Mouse (Mus musculus) kidney, embryonic 14.5 days (tissue): ENCODE results near the gene Nepro. TPM values are rescaled to one million over a fixed set of nuclear protein-coding genes. Genes with fewer than 3 reads are reported as not detected.

Source experiments
- ATAC-seq: fragments of 200-750 bp; cut with Nextera tagmentation; 2 replicates; pipeline ENCODE4 v1.8.0; 2017; ENCODE audit warnings: moderate number of reproducible peaks, mild to moderate bottlenecking, moderate TSS enrichment, moderate library complexity; ENCODE audit not compliant: low FRiP score, low TSS enrichment
- H3K27ac ChIP-seq: fragments of 300-500 bp; sonication (generic); 2 replicates; pipeline ENCODE4 v1.5.1; 2014; ENCODE audit warnings: low read depth, mild to moderate bottlenecking, low read length, moderate library complexity, mixed read lengths
- H3K27me3 ChIP-seq: fragments of 300-500 bp; sonication (generic); 2 replicates; pipeline ENCODE4 v1.6.1; 2014; ENCODE audit warnings: mild to moderate bottlenecking, low read length; ENCODE audit not compliant: control insufficient read depth, insufficient read depth
- H3K36me3 ChIP-seq: fragments of 300-500 bp; sonication (generic); 2 replicates; pipeline ENCODE4 v1.6.1; 2014; ENCODE audit warnings: low read length, mixed read lengths; ENCODE audit not compliant: control insufficient read depth, insufficient read depth
- H3K4me1 ChIP-seq: fragments of 300-500 bp; sonication (generic); 2 replicates; pipeline ENCODE4 v1.6.1; 2014; ENCODE audit warnings: low read length, mixed read lengths; ENCODE audit not compliant: control insufficient read depth, insufficient read depth
- H3K4me2 ChIP-seq: fragments of 300-500 bp; sonication (generic); replicated peaks from 2 replicates; pipeline ENCODE4 v1.6.1; 2014; ENCODE audit warnings: low read depth, mild to moderate bottlenecking, low read length
- H3K4me3 ChIP-seq: fragments of 300-500 bp; sonication (generic); 2 replicates; pipeline ENCODE4 v1.5.1; 2014; ENCODE audit warnings: mild to moderate bottlenecking, low read length
- H3K9ac ChIP-seq: fragments of 300-500 bp; sonication (generic); 2 replicates; pipeline ENCODE4 v1.6.1; 2014; ENCODE audit warnings: low read depth, mild to moderate bottlenecking, low read length, moderate library complexity
- H3K9me3 ChIP-seq: fragments of 300-500 bp; sonication (generic); 2 replicates; pipeline ENCODE4 v1.6.1; 2016; ENCODE audit warnings: low read length; ENCODE audit not compliant: control insufficient read depth
- WGBS: fragments of 180-500 bp; shearing (Covaris S2); extraction: QIAGEN DNeasy Blood & Tissue Kit; methylation state at CpG from one replicate; pipeline ENCODE4 v1.1.7; 2014; 5-methylcytosine and 5-hydroxymethylcytosine counted together
- polyA plus RNA-seq: library from polyadenylated mRNA; unstranded; fragments of >200 nt; fragmentation: Nextera tagmentation; extraction: Ambion mirVana; gene quantifications from 2 replicates; pipeline ENCODE4 v1.2.1, GENCODE M21; 2014

Nepro gene
- polyA plus RNA-seq, 1 experiment from 2014 or later: 11.8 TPM

DNA sequence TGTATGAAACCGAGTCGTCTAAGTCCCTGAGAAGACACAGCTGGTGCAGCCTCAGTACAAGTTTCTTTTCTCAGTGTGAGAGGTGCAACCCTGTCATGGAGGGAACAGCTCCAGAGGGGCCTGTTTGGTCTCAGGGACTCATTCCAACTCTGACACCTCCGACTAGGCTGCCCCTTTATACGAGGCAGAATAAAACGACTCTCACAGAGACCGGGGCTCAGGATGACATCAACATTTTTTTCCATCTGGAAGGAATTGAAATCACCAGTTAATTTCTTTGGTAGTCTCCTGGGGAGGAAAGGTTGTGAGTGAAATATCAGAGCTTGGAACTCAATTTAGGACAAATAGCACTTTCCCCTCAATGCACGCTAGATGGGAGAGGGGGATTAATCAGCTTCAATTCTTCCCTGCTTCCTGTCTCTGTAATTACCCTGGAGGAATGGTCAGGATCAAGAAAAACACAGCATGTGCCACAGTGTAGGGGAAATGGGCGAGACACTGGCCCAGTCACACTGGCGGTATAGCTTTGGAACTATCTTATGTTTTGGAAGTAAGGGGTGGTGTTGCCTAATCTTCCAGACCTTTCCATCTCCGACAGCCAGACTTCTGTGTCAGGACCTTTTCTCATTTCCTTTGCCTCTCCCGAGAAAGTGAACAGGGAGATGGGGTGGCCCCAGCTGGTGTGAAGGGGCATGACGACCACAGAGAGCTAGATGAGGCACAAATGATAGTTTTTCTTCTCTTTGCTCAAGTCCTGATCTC, 28.1 kb upstream of the Nepro start:
- Histone ChIP-seq H3K27ac (peak overlapping the region; percentile 75), H3K4me1 (no peaks in the 10 kb centered on the region), H3K36me3 (no peaks in the 10 kb centered on the region), H3K9me3 (no peaks in the 10 kb centered on the region), H3K4me3 (no peak overlapping the region), H3K9ac (no peak overlapping the region), H3K27me3 (no peaks in the 10 kb centered on the region), H3K4me2 (no peak overlapping the region)
- peak; percentile 95 for ATAC-seq
- WGBS: 27% methylated on average over 12 of the region's 12 CpGs

DNA sequence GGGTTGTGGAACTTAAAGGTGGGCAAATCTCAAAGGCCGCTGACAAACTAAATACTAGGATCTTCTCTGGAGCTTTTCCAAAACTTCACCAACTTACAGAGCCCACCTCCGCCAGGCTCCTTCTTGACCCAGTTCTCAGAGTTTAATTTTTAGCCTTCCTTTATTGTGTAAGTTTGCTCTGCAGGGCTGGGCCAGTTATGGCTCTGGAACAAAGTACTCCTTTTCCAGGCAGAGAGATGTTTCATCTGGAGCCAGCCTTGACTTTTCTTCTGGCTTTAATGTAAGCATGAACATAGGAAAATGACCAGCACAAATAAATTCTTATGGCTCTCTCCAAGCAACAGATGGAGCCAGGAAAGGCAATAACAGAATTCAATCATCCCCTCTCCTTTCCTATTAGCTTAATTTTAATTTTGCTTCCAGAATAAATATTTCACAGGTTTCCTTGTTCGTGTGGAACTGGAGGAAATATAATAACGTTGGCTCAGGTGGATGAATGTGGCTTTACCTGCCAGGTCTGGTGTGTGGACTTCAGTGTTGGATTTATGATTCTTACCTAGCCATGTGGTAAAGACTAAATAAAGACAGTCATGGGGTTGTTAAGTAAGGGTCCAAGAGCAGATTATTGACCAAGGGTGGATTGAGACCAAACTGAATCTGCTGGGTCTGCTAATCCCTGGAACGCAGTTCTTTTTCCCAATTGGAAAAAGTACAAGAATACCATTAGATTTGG, 26.5 kb upstream of the Nepro start:
- Histone ChIP-seq H3K4me2 (no peak overlapping the region), H3K4me1 (no peaks in the 10 kb centered on the region), H3K27ac (no peak overlapping the region), H3K9ac (no peak overlapping the region), H3K9me3 (no peaks in the 10 kb centered on the region), H3K36me3 (no peaks in the 10 kb centered on the region), H3K4me3 (no peak overlapping the region), H3K27me3 (no peaks in the 10 kb centered on the region)
- ATAC-seq: no peak
- WGBS: 89% methylated on average over 5 of the region's 5 CpGs

DNA sequence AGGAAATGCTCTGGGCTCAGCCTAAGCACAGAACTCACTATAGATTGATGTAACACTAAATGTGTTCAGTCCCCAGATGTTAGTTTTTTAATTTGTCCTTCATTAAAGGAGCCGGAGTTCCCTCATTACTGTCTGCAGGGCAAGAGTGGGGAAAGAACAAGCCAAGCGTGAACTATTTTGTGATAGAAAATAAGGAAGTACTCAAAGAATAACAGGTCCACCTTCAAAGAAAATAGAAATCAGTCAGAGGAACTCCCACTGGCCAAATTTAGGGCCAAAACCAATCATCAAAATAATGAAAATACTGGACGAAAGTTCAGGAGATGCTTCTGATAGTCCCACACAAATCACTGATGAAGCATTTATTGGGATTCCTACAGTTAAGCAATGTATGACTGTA, 22.9 kb upstream of the Nepro start:
- Histone ChIP-seq H3K27ac (no peak overlapping the region), H3K4me1 (peaks cover 5% of the 10 kb centered on the region; the same call in 1 of the 2 replicates), H3K4me3 (no peak overlapping the region), H3K9ac (no peak overlapping the region), H3K27me3 (no peaks in the 10 kb centered on the region), H3K4me2 (no peak overlapping the region), H3K36me3 (no peaks in the 10 kb centered on the region), H3K9me3 (no peaks in the 10 kb centered on the region)
- ATAC-seq: no peak
- WGBS: 47% methylated on average over 3 of the region's 3 CpGs

DNA sequence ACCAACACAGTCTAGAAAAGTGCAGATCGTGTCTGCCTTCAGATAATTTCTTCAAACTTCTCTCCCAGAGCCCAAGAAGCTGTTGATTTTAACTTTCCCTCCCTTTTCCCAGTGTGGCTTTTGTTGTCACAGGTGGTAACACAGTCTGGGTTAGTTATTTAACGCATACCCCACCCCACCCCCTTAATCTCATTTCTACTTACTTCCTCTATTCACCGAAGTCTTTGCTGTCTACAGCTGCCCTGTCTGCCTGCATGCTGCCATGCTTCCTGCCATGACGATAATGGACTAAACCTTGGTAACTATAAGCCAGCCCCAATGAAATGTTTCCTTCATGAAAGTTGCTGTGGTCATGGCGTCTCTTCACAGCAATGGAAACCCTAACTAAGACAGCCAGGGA, 21.8 kb upstream of the Nepro start:
- H3K27me3 ChIP-seq: no peaks in the 10 kb centered on the region
- no peak overlapping the region for H3K4me2 ChIP-seq
- no peak overlapping the region for H3K27ac ChIP-seq
- WGBS: 71% methylated on average over 5 of the region's 5 CpGs
- no peak overlapping the region for H3K9ac ChIP-seq
- peaks cover 5% of the 10 kb centered on the region; the same call in 1 of the 2 replicates for H3K4me1 ChIP-seq
- no peaks in the 10 kb centered on the region for H3K36me3 ChIP-seq
- no peak for ATAC-seq
- H3K9me3 ChIP-seq: no peaks in the 10 kb centered on the region
- no peak overlapping the region for H3K4me3 ChIP-seq

DNA sequence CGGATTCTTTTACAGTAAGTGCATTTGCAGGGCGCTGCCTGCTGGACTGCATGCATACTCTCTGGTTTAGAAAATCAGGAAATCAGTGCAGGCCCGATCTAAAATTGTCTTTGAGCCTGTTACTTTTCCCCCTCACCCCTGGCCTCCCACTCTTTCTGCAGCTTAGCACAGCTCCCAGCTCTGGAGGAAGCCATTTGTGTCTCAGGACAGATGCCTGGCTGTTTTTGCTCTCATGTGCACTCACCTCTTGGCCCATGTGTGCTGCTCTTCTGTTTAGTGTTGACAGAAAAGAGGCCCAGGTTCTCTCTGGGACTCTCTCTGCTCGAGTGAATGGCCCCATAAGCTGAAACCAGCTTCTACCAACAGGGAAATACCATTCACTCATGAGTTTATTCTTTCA, 20.6 kb upstream of the Nepro start:
- no peak overlapping the region; the same call in 1 of the 2 replicates for H3K27ac ChIP-seq
- no peak overlapping the region for H3K9ac ChIP-seq
- H3K4me3 ChIP-seq: no peak overlapping the region
- H3K27me3 ChIP-seq: no peaks in the 10 kb centered on the region
- peaks cover 5% of the 10 kb centered on the region; the same call in 1 of the 2 replicates for H3K4me1 ChIP-seq
- no peak overlapping the region for H3K4me2 ChIP-seq
- H3K9me3 ChIP-seq: no peaks in the 10 kb centered on the region
- no peak for ATAC-seq
- H3K36me3 ChIP-seq: no peaks in the 10 kb centered on the region
- WGBS: 48% methylated on average over 4 of the region's 4 CpGs

DNA sequence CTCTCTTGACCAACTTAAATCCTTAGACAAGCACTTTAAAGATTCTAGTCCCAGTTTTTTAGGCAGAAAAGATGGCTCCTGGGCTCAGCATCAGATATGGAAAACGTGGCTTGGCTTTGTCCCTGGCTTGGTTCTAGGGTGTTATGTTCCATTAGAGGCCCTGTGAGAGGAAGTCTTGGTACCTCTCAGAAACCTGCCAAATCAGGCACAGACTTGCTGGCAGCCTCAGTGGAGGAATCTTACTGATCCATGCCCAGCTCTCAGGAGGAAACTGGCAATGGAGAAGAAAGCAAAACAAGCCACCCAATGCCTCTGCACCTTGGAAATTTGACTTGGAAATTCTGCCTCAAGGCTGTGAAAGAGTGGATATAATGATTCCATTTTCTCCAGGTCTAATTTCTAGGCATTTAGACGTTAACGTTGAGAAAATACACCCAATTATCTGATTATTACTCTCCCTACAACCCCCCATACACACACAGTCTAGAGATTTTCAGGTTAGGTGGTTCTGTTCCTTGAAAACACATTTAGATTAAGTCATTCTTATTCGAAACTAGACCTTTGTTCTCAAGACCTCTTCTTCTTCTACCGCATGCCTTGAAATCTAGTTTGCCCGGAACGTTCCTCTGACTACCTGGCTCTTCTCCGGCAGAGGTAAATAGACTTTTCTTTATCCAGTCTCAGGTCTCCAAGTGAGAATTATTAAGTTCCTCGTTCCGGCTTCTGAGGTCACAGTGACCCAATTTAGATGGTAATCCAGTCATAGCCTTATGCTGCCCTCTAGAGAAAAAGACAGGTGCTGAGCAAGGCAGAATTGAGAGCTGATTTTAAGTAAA, 7.6 kb upstream of the Nepro start:
- Histone ChIP-seq H3K9me3 (no peaks in the 10 kb centered on the region), H3K9ac (no peak overlapping the region), H3K27me3 (no peaks in the 10 kb centered on the region), H3K4me2 (no peak overlapping the region), H3K27ac (no peak overlapping the region), H3K4me3 (no peak overlapping the region), H3K4me1 (no peaks in the 10 kb centered on the region), H3K36me3 (no peaks in the 10 kb centered on the region)
- 42% methylated on average over 10 of the region's 10 CpGs for WGBS
- peak; percentile 49; the same call in 1 of the 2 replicates for ATAC-seq

- 72% methylated on average over 2 of the region's 2 CpGs for WGBS
- no peaks in the 10 kb centered on the region for H3K4me1 ChIP-seq
- H3K9ac ChIP-seq: no peak overlapping the region
- no peak overlapping the region for H3K4me3 ChIP-seq
- H3K36me3 ChIP-seq: no peaks in the 10 kb centered on the region
- no peak overlapping the region for H3K27ac ChIP-seq
- no peaks in the 10 kb centered on the region for H3K27me3 ChIP-seq
- peak; percentile 32; the same call in 1 of the 2 replicates for ATAC-seq
- H3K4me2 ChIP-seq: no peak overlapping the region
- no peaks in the 10 kb centered on the region for H3K9me3 ChIP-seq
These were observed 6.9 kb upstream of the Nepro start for GRCm38 (mm10) chr16:44717141-44717634.

DNA sequence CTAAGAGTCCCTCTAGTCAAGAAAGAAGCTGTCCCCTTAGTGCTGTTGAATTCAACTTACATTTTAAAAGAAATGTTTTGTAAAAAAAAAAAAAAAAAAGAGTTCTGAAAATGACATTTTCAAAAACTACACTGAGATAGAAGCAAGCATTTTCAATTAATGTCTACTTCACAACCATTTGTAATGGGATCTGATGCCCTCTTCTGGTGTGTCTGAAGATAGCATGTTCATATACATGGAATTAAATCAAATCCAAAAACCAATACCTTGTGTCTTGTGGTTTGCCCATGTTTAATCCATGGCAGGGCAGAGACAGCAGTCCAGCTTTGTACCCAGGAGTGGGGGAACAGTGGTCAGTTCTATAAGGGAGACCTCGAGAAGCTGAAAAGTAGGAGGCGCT, 6.3 kb upstream of the Nepro start:
- Histone ChIP-seq H3K27me3 (no peaks in the 10 kb centered on the region), H3K4me2 (no peak overlapping the region), H3K36me3 (no peaks in the 10 kb centered on the region), H3K9me3 (no peaks in the 10 kb centered on the region), H3K4me3 (no peak overlapping the region), H3K27ac (no peak overlapping the region), H3K4me1 (peaks cover 3% of the 10 kb centered on the region; the same call in 1 of the 2 replicates), H3K9ac (no peak overlapping the region)
- ATAC-seq: no peak
- WGBS: 90% methylated on average over 2 of the region's 2 CpGs
